Mouse (Mus musculus) brain, embryonic 18.5 days (tissue): ENCODE measurements around the gene Sparc.
"Not testable (repeated sequence)": the region's sequence is repeated elsewhere in the genome, so short reads cannot be mapped to it uniquely, and the experiment has no call there.

Experiments used
- DNase-seq: peaks from one replicate; pipeline ENCODE4 v3.0.0-alpha.2; 2012; ENCODE audit warnings: low read depth, low spot score

Sparc gene

DNA sequence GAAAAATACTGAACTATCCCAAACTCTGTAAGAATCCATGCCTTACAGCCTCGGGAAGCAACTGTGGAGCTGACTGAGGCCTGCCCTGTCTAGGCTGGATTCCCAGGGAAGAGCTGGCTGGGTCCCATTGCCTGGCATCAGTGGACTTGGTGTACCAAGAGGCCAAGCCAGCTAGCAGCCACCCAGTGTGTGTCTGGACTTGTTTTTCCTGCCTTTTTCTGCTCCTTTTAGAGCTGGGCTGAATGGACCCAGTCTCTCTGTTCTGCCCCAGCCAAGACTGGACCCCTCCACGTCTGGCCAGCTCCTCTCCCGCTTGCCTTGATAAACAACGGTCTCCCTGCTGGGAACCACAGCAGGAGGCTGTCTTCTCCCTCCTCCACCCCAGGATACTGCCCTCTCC, 15.0 kb upstream of the Sparc start:
- DNase-seq = no peak

DNA sequence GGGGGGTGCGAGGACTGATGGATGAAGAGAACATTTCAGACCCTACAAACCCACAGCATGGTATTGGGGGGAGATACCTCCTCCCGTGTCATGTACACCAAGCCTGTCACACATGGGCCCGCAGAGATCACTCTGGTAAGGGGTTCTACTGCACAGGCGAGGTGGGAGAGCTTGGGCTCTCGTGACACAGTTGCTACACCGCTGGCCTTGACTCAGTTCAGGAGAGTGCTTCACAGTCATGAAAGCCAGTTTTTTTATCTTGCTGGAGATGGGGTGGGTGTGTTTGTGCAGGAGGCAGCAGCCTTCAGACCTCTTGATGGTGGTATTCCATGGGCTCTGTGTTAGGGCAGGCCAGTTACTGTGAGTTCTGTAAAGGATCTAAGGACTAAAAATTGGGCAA, 13.1 kb upstream of the Sparc start:
- DNase-seq = no peak

DNA sequence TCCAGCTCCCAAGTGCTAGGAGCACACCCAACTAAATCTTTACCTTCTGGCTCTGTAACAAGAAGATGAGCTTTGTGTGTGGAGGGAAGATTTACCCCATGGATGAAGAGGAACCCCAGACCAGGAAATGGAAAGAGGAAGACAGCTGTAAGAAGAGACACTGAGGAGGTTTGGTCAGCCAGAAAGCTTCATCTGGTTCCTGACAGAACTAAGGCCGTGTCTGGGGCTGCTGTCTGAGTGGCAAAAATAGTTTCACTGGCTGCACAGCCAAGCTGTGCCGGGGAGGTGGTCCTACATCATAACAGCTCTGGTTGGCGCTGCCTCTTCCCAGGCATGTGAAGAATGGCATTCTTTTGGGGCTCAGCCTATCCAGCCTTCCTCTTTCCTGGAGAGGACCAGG, 10.0 kb upstream of the Sparc start:
- no peak for DNase-seq

GRCm38 (mm10) chr11:55429973-55430372, 7.0 kb upstream of the Sparc start:
- no peak for DNase-seq

DNA sequence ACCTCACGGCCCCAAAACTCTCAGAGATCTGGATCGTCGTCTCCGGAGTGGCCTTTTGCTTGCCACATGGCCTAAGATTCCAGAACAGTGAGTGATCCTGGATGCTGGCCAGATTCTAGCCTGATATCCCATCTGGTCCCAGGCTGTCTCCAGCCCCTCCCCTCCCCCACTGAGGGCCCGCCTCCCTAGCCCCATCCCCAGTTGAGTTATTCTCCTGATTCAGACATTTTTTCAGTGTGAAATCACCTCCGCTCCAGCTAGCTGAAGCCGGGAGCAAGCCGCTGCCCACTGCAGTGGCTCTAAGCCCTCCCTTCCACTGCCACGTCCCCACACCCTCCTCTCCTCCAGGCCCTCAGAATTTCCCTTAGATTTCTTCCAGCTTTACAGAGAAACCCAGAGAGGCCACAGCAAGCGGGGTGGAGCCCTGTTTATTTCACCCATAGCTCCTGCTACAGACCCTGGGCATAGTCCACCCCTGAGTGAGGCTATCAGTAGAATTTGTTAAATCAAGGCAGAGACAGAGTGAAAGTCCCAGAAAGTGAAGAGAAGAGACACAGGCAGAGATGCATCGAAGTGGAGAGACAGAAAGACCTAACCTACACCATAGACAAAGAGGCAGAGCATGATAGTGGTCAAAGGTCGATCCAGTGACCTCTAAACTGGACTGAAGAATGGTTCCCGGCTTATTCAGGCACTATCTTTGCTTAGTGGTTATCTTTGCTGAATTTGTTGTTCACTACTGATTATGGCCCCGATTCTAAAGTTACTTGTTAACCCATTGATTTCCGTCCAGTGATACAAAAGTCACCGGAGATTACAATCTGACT, 5.4 kb upstream of the Sparc start:
- no peak for DNase-seq

GRCm38 (mm10) chr11:55424746-55425360, 1.9 kb upstream of the Sparc start:
- DNase-seq = no peak

- no peak for DNase-seq
These were observed 773 bp upstream of the Sparc start for GRCm38 (mm10) chr11:55423756-55424155.

DNA sequence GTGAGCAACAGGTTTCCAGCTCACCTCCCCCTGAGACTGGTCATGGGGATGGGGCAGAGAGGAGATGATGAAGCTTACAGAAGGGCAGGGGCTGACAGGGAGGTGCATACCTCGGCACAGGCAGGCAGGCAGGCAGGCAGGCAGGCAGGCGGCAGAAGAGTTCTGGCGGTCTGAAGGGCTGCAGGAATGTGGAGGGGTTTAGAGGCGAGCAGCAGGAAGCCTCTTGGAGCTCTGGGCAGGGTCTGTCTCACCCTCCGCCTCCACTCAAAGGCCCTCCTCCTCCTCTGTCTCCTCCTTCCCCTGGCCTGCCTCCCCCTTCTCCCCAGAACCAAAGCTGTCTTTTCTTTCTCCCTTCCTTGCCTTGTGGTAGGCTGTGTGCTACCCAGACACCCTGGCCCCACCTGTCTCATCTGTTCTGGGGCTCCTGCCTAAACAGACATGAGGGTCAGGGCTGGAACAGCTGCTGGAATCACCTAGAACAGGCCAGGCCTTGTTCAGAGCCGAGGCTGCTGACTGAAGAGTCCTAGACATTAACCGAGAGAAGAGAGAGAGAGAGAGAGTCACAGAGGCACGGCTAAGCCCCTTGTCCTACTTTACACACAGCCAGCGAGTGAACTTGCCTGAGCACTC, 3.2 kb downstream of the Sparc start:
- no peak for DNase-seq

- no peak for DNase-seq
These were observed 3.7 kb downstream of the Sparc start for GRCm38 (mm10) chr11:55419296-55419677.

DNA sequence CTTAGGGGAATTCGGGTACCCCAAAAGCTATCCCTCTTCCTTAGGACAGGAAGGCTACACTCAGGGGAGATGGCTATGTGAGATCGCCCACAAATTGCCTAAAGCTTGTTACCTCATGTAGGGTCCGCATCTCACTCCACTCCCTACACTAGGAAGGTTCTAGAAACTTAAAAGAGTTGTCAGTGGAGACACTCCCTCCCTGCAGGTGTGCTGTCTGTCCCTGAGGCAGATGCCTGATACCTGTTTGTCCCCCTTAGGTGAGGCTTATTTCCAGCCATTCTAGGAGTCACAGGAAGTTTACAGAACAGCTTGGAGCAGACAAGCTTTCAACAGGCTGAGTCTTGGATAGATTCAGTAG, 4.3 kb downstream of the Sparc start:
- DNase-seq = no peak

DNA sequence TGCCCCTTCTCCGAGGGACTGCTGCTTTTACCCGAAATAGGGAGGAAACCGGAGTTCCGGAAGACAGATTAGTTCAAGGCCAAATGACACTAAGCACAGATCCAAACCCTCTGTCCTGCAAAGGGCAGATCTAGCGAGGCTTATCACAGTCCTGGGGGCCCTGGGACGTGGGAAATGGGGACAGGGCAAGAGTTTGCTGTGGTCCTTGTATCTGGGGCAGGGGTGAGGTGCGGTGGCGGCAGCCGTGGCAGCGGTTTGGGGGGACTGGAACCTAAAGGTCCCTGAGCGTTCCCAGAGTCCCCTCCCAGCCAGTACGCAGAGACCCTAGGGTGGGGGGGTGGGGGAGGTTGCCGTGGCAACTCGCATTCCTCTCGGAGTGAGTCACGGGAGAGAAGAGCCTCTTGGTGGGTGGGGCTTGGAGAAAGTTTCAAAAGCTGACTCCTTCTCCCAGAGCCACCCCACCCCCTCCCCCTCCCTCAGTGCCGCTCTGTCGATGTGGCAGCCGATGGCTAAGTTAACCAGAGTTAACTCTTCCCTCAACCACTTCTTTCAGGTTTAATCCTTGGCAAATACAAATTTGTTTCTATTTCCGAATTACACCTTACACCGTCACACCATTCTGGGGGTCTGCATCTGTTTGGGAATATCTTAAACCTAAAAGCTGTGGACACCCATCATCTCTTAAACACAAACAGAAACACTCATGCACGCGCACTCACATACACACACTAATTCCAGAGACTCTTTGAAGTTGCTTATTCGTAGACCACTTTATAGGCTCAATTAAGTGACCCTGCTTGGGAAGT, 4.9 kb downstream of the Sparc start:
- no peak for DNase-seq

DNA sequence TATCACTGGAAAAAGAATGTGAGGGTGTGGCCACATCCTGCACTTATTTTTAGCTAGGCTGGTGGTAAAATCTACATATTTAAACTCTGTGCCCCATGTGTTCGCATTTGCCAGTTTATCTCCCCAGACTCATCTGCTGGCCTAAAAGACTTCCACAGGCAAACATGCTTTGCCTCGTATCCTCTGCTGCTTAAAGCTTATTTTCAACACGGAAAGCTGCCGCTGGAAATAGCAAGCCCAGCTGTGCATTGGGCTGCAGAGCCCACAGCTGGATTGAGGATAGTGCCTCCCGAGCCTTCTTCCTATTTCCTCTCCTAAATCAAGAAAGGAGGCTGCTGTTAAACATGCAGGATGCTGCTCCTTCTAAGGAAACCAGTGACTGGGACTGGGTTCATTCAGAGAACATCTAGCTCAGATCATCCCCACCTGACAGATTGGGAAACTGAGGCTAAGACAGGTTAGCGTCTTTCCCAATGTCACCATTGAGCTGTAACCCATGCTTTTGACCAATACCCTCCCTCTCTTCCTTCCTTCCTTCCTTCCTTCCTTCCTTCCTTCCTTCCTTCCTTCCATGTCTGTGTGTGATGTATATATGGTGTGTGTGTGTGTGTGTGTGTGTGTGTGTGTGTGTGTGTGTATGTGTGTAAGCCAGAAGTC, 6.2 kb downstream of the Sparc start:
- no peak for DNase-seq

DNA sequence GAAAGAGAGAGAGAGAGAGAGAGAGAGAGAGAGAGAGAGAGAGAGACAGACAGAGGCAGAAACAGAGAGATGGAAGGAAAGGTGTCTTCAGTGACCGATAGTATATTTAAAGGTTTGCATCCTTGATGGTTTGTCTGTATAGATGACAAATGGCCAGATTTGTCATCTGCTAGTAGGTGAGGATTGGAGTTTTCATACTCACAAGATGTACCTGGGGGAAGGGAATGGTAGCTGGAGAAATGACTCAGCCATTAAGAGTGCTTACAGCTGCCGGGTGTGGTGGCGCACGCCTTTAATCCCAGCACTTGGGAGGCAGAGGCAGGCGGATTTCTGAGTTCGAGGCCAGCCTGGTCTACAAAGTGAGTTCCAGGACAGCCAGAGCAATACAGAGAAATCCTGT, 7.3 kb downstream of the Sparc start:
- DNase-seq = not testable (repeated sequence)

- no peak for DNase-seq
These were observed 7.8 kb downstream of the Sparc start for GRCm38 (mm10) chr11:55415036-55415704.

GRCm38 (mm10) chr11:55414314-55414713, 8.7 kb downstream of the Sparc start:
- no peak for DNase-seq

GRCm38 (mm10) chr11:55413416-55413796, 9.6 kb downstream of the Sparc start:
- no peak for DNase-seq

DNA sequence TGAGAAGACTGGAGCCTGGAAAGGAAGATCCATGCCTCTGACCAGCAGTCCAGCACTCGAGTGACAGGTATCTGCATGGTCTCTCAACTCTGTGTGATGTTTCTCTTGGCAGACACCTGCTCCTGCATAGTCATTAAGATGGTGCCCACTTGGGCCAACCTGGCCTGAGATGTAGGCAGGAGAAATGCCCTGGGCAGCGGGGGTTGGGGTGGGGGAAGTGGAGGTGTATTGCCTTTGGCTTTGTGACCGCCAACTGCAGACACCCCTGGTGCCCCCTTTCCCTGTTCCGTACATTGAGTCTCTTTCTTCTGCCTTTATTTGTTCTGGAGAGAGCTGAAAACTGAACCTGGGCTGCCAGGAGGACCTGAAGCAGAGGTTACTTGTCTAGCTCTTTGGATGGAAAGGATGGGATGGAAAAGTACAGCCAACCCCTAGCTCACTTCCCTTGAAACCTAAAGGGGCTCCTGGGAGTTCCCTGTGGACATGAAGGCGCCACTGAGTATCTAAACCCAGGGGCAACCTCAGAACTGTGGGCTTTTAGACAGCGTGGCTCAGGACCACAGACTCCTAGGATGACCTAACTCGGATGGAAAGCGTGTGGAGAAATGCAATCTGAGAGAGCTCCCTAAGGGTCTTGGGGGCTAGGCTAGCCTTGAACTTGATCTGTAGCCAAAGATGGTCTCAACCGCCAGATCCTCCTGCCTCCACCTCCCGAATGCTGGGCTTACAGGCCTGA, 10.1 kb downstream of the Sparc start:
- DNase-seq = no peak

GRCm38 (mm10) chr11:55412034-55412433, 10.9 kb downstream of the Sparc start:
- DNase-seq = no peak

- DNase-seq = no peak
These were observed 12.5 kb downstream of the Sparc start for GRCm38 (mm10) chr11:55410502-55410901.

- no peak for DNase-seq
These were observed 13.0 kb downstream of the Sparc start for GRCm38 (mm10) chr11:55410005-55410404.
